Mouse (Mus musculus) limb, embryonic 10.5 days (tissue): ENCODE data around the gene Glg1. TPM values are rescaled to one million over a fixed set of nuclear protein-coding genes. Genes with fewer than 3 reads are reported as not detected.
"Not testable (repeated sequence)": the region's sequence is repeated elsewhere in the genome, so short reads cannot be mapped to it uniquely, and the experiment has no call there.

Experiments
- DNase-seq: peaks from one replicate; pipeline ENCODE4 v3.0.0-alpha.2; 2017; ENCODE audit warnings: low spot score
- H3K27ac ChIP-seq: fragments of 300-500 bp; sonication (generic); 2 replicates; pipeline ENCODE4 v1.5.1; 2016; ENCODE audit warnings: mild to moderate bottlenecking
- H3K27me3 ChIP-seq: fragments of 300-500 bp; sonication (generic); 2 replicates; pipeline ENCODE4 v1.6.1; 2016; ENCODE audit warnings: low read depth, mild to moderate bottlenecking; ENCODE audit not compliant: poor library complexity, severe bottlenecking
- H3K36me3 ChIP-seq: fragments of 300-500 bp; sonication (generic); 2 replicates; pipeline ENCODE4 v1.6.1; 2016; ENCODE audit warnings: mild to moderate bottlenecking, moderate library complexity
- H3K4me1 ChIP-seq: fragments of 300-500 bp; sonication (generic); 2 replicates; pipeline ENCODE4 v1.6.1; 2016
- H3K4me3 ChIP-seq: fragments of 300-500 bp; sonication (generic); 2 replicates; pipeline ENCODE4 v1.5.1; 2016; ENCODE audit warnings: mild to moderate bottlenecking, moderate library complexity
- H3K9me3 ChIP-seq: fragments of 300-500 bp; sonication (generic); replicated peaks from 2 replicates; pipeline ENCODE4 v1.6.1; 2016; ENCODE audit warnings: mild to moderate bottlenecking
- WGBS: fragments of 180-500 bp; shearing (Covaris S2); methylation state at CpG from one replicate; pipeline ENCODE4 v1.1.7; 2016; 5-methylcytosine and 5-hydroxymethylcytosine counted together
- microRNA-seq: library from miRNA; unstranded; fragments of <30 nt; microRNA quantifications from one replicate; pipeline ENCODE4, GENCODE M21; 2017
- polyA plus RNA-seq: library from polyadenylated mRNA; unstranded; fragments of >200 nt; fragmentation: Nextera tagmentation; extraction: Ambion mirVana; gene quantifications from 2 replicates; pipeline ENCODE4 v1.2.1, GENCODE M21; 2016

The Glg1 gene
- polyA plus RNA-seq, 1 experiment from 2014 or later: 67.3 TPM

DNA sequence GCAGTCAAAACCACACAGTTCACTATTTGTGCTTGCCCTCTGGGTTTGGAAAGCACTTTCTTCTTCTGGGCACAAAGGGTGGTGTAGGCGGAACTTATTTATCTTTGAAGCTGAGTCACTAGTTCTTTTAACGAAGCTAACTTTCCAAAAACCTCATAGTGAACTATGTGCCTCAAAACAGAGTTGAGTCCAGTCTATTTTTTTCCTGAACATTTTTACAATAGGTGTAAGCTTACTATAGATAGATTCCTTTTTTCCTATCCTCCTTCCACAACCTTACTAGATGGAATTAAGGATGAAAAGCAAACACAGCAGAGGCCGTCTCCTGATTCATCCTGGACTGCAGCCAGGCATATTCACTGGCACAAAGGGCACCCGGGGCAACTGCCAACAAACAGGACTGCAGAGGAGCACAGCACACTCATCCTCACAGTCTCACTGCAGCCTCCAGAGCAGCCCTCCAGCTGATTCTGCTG lies 73.5 kb downstream of the Glg1 start:
- DNase-seq: no peak
- WGBS: 94% methylated on average over 4 of the region's 4 CpGs
- Histone ChIP-seq H3K4me1 (no peaks in the 10 kb centered on the region), H3K36me3 (peaks cover 88% of the 10 kb centered on the region), H3K9me3 (no peaks in the 10 kb centered on the region), H3K27me3 (no peaks in the 10 kb centered on the region), H3K4me3 (no peak overlapping the region), H3K27ac (no peak overlapping the region)

DNA sequence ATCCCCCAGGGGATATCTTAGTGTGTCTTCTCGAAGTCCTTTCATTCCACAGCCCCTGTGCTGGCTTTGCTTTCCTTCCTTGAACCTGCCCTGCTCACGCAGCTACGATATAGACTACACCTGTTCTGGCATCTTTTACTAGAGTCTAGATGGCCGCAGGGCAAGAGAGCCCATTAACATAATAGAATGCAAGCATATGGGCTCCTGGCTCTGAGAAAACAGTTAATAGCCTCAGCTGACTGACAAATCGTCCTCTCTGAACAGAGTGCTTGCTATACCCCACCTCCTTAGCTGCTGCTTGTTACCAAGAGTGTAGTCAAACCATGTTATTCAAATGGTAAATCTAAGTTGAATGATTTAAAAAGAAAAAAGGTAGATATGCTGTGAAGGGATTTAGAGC lies 87.4 kb downstream of the Glg1 start:
- Histone ChIP-seq H3K27ac (no peak overlapping the region), H3K27me3 (no peaks in the 10 kb centered on the region), H3K4me1 (no peaks in the 10 kb centered on the region), H3K9me3 (no peaks in the 10 kb centered on the region), H3K4me3 (no peak overlapping the region), H3K36me3 (peaks cover 100% of the 10 kb centered on the region)
- no peak for DNase-seq
- 90% methylated on average over 5 of the region's 5 CpGs for WGBS

DNA sequence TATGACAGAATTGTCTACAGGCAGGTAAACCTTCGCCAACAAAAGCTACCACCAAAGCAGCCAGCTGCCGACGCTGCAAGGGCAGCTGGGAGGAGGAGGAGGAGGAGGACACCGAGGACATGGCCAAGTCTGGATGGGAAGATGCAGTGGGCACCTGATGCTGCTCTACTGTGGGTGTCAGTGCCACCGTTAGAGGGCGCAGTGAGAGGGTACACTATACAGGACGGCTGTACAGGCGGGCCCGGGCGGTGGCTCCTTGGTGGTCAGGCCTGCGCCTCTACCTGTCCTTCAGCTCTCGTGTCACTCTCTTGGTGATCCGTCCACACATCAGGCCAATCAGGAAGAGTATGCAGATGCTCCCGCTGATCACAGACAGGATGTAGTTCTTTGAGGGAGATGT lies 101.4 kb downstream of the Glg1 start:
- H3K27me3 ChIP-seq: no peaks in the 10 kb centered on the region
- H3K27ac ChIP-seq: no peak overlapping the region
- H3K36me3 ChIP-seq: peaks cover 98% of the 10 kb centered on the region
- no peaks in the 10 kb centered on the region for H3K9me3 ChIP-seq
- no peak overlapping the region for H3K4me3 ChIP-seq
- peak; percentile 56 for DNase-seq
- WGBS: 56% methylated on average over 14 of the region's 14 CpGs
- H3K4me1 ChIP-seq: no peaks in the 10 kb centered on the region

DNA sequence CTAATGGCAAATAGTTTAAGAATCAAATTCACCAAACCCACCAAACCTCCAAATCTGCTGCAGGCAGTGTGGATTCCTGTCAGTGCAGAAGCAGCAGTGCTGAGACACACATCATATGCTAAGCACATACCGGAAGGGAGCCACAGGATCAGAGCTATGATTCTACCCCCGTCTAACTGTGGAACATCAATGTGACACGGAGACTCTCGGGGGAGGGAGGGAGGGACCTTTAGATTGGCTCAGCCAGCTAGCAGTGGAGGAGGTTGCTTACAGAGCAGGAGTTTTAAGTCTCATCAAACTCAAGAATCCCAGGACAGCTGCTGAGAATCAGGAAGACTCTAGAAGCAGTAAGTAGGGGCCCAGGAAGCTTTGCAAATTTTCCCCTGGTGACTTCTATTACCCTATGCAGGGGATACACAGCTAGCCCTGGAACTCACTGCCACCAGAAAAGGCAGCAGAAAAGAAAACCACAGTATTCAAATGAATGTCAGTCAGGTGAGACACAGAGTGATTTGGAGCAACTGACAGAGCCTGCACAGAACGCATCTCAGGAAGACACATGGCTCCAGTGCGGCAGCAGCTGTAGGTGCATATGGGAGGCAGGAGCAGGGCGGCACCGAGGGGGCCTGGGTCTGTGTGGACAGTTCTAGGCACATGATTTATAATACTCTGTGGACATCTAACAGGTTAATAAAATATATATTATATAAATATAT lies 103.1 kb downstream of the Glg1 start:
- H3K4me1 ChIP-seq: no peaks in the 10 kb centered on the region
- H3K36me3 ChIP-seq: peaks cover 87% of the 10 kb centered on the region
- no peak overlapping the region for H3K27ac ChIP-seq
- H3K27me3 ChIP-seq: no peaks in the 10 kb centered on the region
- no peaks in the 10 kb centered on the region for H3K9me3 ChIP-seq
- no peak for DNase-seq
- WGBS: 94% methylated on average over 8 of the region's 8 CpGs
- H3K4me3 ChIP-seq: no peak overlapping the region

DNA sequence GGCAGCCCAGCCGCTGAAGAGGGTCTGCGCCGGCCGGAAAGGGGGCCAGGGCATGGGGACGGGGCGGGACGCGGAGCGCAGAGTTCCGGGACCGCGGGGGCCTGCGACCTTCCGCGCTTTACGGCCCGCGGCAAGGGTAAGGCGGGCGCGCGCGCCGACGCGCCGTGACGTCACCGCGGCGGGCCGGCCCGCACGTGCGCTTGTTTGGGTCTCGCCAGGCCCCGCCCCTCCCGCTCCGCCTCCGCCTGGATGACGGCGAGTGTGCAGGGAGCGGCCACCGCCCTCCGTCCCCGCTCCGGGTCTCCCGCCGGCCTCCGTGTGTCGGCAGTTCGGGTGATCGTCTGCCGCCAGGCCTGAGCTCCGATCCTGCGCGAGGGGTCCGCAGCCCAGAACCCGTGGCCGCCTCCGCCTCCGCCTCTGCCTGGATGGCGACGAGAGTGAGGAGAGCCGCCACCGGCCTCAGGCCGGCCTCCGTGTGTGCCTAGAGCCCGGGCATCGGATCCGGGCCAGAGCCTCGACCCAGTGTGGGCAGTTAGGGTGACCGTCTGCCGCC lies 113.5 kb downstream of the Glg1 start:
- WGBS: under 1% methylated on average over 74 of the region's 74 CpGs
- Histone ChIP-seq H3K4me1 (peaks cover 16% of the 10 kb centered on the region), H3K4me3 (peak overlapping the region; percentile 77)
- DNase-seq: peak; percentile 93
- H3K36me3 ChIP-seq, H3K9me3 ChIP-seq, H3K27ac ChIP-seq, H3K27me3 ChIP-seq: not testable (repeated sequence)

DNA sequence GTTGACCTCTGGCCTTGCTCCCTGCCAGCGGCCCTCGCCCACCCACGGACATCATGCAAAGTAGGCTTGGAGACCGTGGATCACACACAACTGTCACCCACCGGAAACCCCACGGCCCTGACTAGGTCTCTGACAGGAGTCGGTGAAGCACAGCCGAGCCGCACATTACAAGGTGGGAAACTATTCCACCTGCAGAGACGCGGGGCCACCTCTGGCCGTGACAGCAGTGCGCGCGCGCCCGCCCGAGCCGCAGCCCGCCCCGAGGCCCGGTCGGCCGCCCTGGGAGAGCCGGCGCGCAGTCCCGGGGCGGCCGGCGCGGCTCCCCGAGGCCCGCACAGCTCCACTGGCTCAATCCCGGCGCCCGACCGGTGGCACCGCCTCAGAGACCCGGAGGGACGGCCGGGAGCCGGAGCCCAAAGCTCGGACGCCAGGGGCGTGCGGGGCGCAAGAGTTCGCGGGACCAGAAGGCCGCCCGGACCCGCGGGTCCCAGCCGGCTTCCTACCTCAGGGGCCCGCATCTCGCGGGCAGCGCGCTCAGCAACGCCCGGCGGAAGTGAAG lies 114.0 kb downstream of the Glg1 start:
- Histone ChIP-seq H3K4me1 (peaks cover 16% of the 10 kb centered on the region), H3K27ac (peak overlapping the region; percentile 62; the same call in 1 of the 2 replicates), H3K4me3 (peak overlapping the region; percentile 77)
- under 1% methylated on average over 63 of the region's 63 CpGs for WGBS
- H3K9me3 ChIP-seq, H3K36me3 ChIP-seq, H3K27me3 ChIP-seq: not testable (repeated sequence)
- peak; percentile 44 for DNase-seq

DNA sequence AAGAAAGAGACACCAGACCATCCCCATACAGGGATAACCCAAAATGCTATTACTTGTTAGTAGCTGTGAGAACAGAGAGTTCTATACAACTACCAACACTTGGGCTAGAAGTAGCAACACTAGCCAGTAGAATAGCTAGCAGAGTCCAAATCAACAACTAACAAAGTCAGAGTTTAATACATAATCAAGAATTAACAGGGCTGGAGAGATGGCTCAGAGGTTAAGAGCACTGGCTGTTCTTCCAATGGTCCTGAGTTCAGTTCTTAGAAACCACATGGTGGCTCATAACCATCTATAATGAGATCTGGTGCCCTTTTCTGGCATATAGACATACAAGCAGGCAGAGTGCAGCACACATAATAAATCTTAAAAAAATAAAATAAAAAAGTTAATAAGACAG lies 116.5 kb downstream of the Glg1 start:
- Histone ChIP-seq H3K4me1 (peaks cover 16% of the 10 kb centered on the region), H3K27me3 (no peaks in the 10 kb centered on the region), H3K27ac (no peak overlapping the region), H3K4me3 (no peak overlapping the region), H3K9me3 (no peaks in the 10 kb centered on the region), H3K36me3 (peaks cover 30% of the 10 kb centered on the region)
- no peak for DNase-seq

DNA sequence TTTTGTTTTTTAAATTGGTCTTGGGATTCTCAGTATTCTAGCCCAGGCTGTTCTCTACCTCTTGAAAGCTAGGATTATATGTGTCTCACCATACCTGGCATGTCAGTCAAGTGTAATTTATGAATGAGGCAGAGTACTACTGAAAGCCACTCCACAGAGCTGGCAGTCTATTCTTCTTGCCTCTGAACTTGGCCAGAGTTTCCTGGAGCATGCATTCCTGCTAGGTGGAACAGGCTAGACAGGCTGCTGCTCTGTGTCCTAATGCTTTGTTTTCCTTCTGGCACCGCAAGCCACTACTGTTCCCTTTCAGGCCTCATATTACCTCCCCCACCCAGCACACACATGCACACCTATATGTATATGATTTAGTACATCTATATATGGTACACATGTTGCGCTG lies 128.3 kb downstream of the Glg1 start:
- Histone ChIP-seq H3K4me1 (no peaks in the 10 kb centered on the region), H3K27me3 (no peaks in the 10 kb centered on the region), H3K36me3 (peaks cover 93% of the 10 kb centered on the region), H3K4me3 (no peak overlapping the region), H3K9me3 (no peaks in the 10 kb centered on the region), H3K27ac (no peak overlapping the region)
- DNase-seq: no peak
- 94% methylated on average over 2 of the region's 2 CpGs for WGBS

DNA sequence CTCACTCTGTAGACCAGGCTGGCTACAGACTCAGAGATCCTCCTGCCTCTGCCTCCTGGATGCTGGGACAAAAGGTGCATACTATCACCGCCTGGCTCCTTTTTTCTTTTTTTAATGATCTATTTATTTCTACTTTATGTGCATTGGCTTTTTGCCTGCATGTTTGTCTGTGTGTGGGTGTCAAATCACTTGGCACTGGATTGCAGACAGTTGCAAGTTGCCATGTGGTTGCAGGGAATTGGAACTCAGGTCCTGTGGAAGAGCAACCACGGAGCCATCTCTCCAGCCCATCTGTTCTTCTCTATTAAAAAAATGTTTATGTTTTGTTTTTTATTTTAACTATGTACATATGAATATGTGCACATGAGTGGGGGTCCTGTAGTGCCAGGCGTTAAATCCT lies 139.5 kb downstream of the Glg1 start:
- H3K27me3 ChIP-seq: no peaks in the 10 kb centered on the region
- no peak overlapping the region for H3K27ac ChIP-seq
- DNase-seq: no peak
- no peaks in the 10 kb centered on the region for H3K4me1 ChIP-seq
- no peaks in the 10 kb centered on the region for H3K9me3 ChIP-seq
- H3K4me3 ChIP-seq: no peak overlapping the region
- 95% methylated on average over 3 of the region's 3 CpGs for WGBS
- H3K36me3 ChIP-seq: peaks cover 100% of the 10 kb centered on the region

DNA sequence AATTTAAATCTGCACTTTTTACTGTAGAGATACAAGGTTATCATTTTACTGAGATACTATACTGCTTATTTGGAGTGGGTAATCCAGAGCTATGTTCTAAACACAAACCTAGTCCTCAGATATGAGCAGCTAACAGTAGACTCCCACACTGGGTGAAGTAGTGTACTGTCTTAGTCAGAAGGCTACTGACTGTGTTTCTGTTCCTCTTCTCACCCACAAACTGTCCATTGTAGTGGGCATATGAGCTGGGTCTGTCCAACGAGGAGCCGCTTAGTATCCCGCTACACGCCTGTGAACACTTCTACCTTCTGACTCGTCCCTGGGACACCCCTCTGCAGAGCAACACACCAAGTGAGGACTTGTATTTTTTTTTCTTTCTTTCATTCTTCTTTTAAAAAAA lies 144.1 kb downstream of the Glg1 start:
- Histone ChIP-seq H3K4me3 (no peak overlapping the region), H3K4me1 (no peaks in the 10 kb centered on the region), H3K9me3 (no peaks in the 10 kb centered on the region), H3K36me3 (peaks cover 88% of the 10 kb centered on the region), H3K27ac (no peak overlapping the region), H3K27me3 (no peaks in the 10 kb centered on the region)
- DNase-seq: no peak
- 94% methylated on average over 5 of the region's 5 CpGs for WGBS

Small RNA genes within 50 kb of the gene (microRNA-seq; reads per million reads assigned to microRNA genes)
- not detected for gene Gm23193

Other genes starting within 250 kb of the Glg1 start
- gene Ddx19b, start 227.5 kb downstream of the Glg1 start, polyA plus RNA-seq: 6.5 and 9.0 TPM in 2 replicates
- gene Aars, start 226.1 kb downstream of the Glg1 start, polyA plus RNA-seq: 79.0 and 81.8 TPM in 2 replicates
- gene Exosc6, start 202.9 kb downstream of the Glg1 start, polyA plus RNA-seq: 21.5 and 36.6 TPM in 2 replicates
- gene Clec18a, start 166.8 kb downstream of the Glg1 start, polyA plus RNA-seq: not detected in 2 replicates
- 10.2 and 13.3 TPM in 2 replicates for gene Pdpr, start 164.6 kb downstream of the Glg1 start, polyA plus RNA-seq
- gene Rfwd3, start 41.0 kb upstream of the Glg1 start, polyA plus RNA-seq: 103 and 108 TPM in 2 replicates
- gene Mlkl, start 79.0 kb upstream of the Glg1 start, polyA plus RNA-seq: 0.34 and 0.70 TPM in 2 replicates
- not detected in 2 replicates for gene Fa2h, start 134.6 kb upstream of the Glg1 start, polyA plus RNA-seq